Mouse (Mus musculus): ENCODE data around the gene Prkcz. TPM values are rescaled to one million over a fixed set of nuclear protein-coding genes. Genes with fewer than 3 reads are reported as not detected.

Gene Prkcz
- polyA plus RNA-seq, 1 experiment from 2014 or later, result 9.2 TPM

DNA sequence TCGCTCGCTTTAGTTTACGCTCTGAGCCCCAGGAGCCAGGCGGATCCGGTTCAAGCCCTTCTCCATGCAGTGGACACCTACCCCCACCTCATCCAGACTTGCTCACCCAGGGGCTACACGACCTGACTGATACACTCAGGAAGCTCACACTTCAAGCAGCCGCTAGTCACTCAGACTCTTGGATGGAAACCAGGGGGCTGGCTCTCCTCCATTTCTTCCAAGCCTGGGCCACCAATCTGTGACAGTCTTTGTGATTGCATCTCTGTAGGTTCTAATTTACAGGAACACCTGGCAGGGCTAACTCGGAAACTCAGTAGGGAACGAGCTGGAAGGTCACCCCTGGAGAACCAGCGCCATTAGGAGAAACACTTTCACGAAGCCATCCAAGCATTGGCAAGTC is 73.4 kb downstream of the Prkcz start:
- H3K4me1 ChIP-seq, result peaks cover 46% of the 10 kb centered on the region
- 0 out of 2 replicates have a peak overlapping the region, but pooled peaks have one; percentile 8 for H3K27ac ChIP-seq
- ATAC-seq (ENCODE audit: low FRiP score, low read depth), result no peak
- no peaks in the 10 kb centered on the region for H3K36me3 ChIP-seq
- H3K9ac ChIP-seq, result no peak overlapping the region
- no peaks in the 10 kb centered on the region for H3K9me3 ChIP-seq
- no peak overlapping the region for H3K4me3 ChIP-seq
- no peak overlapping the region for H3K4me2 ChIP-seq (replicated peaks)
- WGBS, result 80% methylated on average over 11 of the region's 11 CpGs
- H3K27me3 ChIP-seq, result no peaks in the 10 kb centered on the region

- Histone ChIP-seq H3K27ac (peak overlapping the region; percentile 61; the same call in 1 of the 2 replicates), H3K4me2 (replicated peaks) (no peak overlapping the region), H3K9ac (no peak overlapping the region), H3K9me3 (no peaks in the 10 kb centered on the region), H3K4me1 (peaks cover 62% of the 10 kb centered on the region), H3K4me3 (no peak overlapping the region), H3K36me3 (no peaks in the 10 kb centered on the region), H3K27me3 (no peaks in the 10 kb centered on the region)
- ATAC-seq (ENCODE audit: low FRiP score, low read depth), result no peak
- WGBS, result 92% methylated on average over 4 of the region's 4 CpGs
Observed at GRCm38 (mm10) chr4:155286090-155286489, 75.1 kb downstream of the Prkcz start.

- H3K4me2 ChIP-seq (replicated peaks), result 0 out of 2 replicates have a peak overlapping the region, but pooled peaks have one; percentile 63
- ATAC-seq (ENCODE audit: low FRiP score, low read depth), result no peak
- no peak overlapping the region for H3K9ac ChIP-seq
Observed at GRCm38 (mm10) chr4:155284521-155285379, 76.4 kb downstream of the Prkcz start.

GRCm38 (mm10) chr4:155283585-155283984 is 77.6 kb downstream of the Prkcz start:
- Histone ChIP-seq H3K9ac (peak overlapping the region; percentile 56; the same call in 1 of the 2 replicates), H3K27me3 (no peaks in the 10 kb centered on the region), H3K9me3 (no peaks in the 10 kb centered on the region), H3K4me3 (peak overlapping the region; percentile 31), H3K4me2 (replicated peaks) (peak overlapping the region; percentile 63), H3K36me3 (no peaks in the 10 kb centered on the region), H3K27ac (peak overlapping the region; percentile 100), H3K4me1 (peaks cover 82% of the 10 kb centered on the region)
- ATAC-seq (ENCODE audit: low FRiP score, low read depth), result peak; percentile 58
- WGBS, result 16% methylated on average over 9 of the region's 9 CpGs

More at GRCm38 (mm10) chr4:155284521-155285379, 76.4 kb downstream of the Prkcz start:
- H3K4me1 ChIP-seq, result peaks cover 76% of the 10 kb centered on the region
- H3K27ac ChIP-seq, result peak overlapping the region; percentile 100
- WGBS, result 20% methylated on average over 15 of the region's 15 CpGs
- H3K36me3 ChIP-seq, result no peaks in the 10 kb centered on the region
- H3K9me3 ChIP-seq, result no peaks in the 10 kb centered on the region
- H3K27me3 ChIP-seq, result no peaks in the 10 kb centered on the region
- H3K4me3 ChIP-seq, result no peak overlapping the region

DNA sequence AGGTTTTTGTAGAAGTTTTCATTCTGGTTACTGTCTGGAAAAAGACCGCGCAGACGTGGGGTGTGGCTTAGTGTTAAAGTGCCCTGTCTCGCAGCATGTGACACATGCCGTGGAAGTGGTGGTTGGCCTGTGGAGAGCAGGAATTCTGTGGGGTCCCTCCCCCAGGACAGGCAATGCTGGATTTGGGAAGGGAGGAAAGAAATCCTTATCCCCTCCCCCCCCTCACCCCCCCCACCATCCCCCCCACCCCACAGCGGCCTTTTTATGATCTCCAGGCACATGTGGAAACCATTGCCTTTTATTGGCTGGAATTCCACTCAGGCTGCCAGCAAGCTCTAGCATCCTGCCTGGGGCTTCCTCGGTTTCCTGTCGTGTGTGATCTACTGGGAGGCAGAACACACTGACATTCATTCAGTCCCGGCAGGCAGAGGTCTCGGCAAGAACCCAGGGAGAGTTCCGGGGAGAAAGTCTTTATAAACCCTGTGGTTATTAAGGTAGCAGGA is 78.1 kb downstream of the Prkcz start:
- peak; percentile 90 for ATAC-seq (ENCODE audit: low FRiP score, low read depth)
- Histone ChIP-seq H3K4me3 (peak overlapping the region; percentile 31), H3K27ac (peak overlapping the region; percentile 100), H3K9ac (peak overlapping the region; percentile 56; the same call in 1 of the 2 replicates), H3K27me3 (no peaks in the 10 kb centered on the region), H3K4me1 (peaks cover 87% of the 10 kb centered on the region), H3K4me2 (replicated peaks) (peak overlapping the region; percentile 63), H3K36me3 (no peaks in the 10 kb centered on the region), H3K9me3 (no peaks in the 10 kb centered on the region)
- 2% methylated on average over 11 of the region's 11 CpGs for whole genome bisulfite sequencing

- 10% methylated on average over 6 of the region's 6 CpGs for WGBS
- H3K9ac ChIP-seq, result no peak overlapping the region
- no peak overlapping the region for H3K4me3 ChIP-seq
- H3K27ac ChIP-seq, result peak overlapping the region; percentile 100
- peak overlapping the region; percentile 63 for H3K4me2 ChIP-seq (replicated peaks)
- H3K27me3 ChIP-seq, result no peaks in the 10 kb centered on the region
- no peaks in the 10 kb centered on the region for H3K36me3 ChIP-seq
- peak; percentile 5; the same call in 1 of the 2 replicates for ATAC-seq (ENCODE audit: low FRiP score, low read depth)
- no peaks in the 10 kb centered on the region for H3K9me3 ChIP-seq
- peaks cover 85% of the 10 kb centered on the region for H3K4me1 ChIP-seq
Observed at GRCm38 (mm10) chr4:155282231-155282630, 78.9 kb downstream of the Prkcz start.

DNA sequence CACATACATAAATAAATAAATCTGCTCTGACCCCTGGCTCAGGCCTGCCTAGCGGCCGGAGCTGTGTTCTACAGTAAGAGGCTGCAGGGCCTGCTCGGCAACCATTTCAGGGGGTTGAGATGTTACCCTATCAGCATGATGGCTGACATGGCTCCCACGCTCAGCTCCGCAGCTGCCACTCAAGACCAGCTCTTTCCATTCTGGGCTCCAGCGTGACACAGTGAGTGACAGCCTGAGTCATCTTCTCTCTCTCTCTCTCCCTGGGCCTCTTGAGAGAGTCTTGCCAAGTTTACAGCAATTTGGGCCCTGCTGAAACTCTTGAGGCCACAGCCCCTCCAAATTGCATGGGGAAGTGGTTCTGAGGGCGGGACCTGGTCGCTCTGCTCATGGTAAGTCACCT is 79.5 kb downstream of the Prkcz start:
- Histone ChIP-seq H3K27me3 (no peaks in the 10 kb centered on the region), H3K27ac (peak overlapping the region; percentile 100), H3K4me1 (peaks cover 83% of the 10 kb centered on the region), H3K9ac (no peak overlapping the region; the same call in 1 of the 2 replicates), H3K36me3 (no peaks in the 10 kb centered on the region), H3K4me3 (no peak overlapping the region), H3K4me2 (replicated peaks) (peak overlapping the region; percentile 63; the same call in 1 of the 2 replicates), H3K9me3 (no peaks in the 10 kb centered on the region)
- WGBS, result 87% methylated on average over 8 of the region's 8 CpGs
- no peak for ATAC-seq (ENCODE audit: low FRiP score, low read depth)

GRCm38 (mm10) chr4:155281227-155281626 is 79.9 kb downstream of the Prkcz start:
- no peak overlapping the region for H3K4me3 ChIP-seq
- no peak overlapping the region for H3K9ac ChIP-seq
- H3K27ac ChIP-seq, result peak overlapping the region; percentile 100; the same call in 1 of the 2 replicates
- ATAC-seq (ENCODE audit: low FRiP score, low read depth), result no peak
- H3K4me2 ChIP-seq (replicated peaks), result no peak overlapping the region
- no peaks in the 10 kb centered on the region for H3K27me3 ChIP-seq
- no peaks in the 10 kb centered on the region for H3K36me3 ChIP-seq
- H3K9me3 ChIP-seq, result no peaks in the 10 kb centered on the region
- peaks cover 81% of the 10 kb centered on the region for H3K4me1 ChIP-seq
- 88% methylated on average over 2 of the region's 2 CpGs for WGBS

GRCm38 (mm10) chr4:155280768-155281121 is 80.4 kb downstream of the Prkcz start:
- H3K27ac ChIP-seq, result peak overlapping the region; percentile 100; the same call in 1 of the 2 replicates
- no peaks in the 10 kb centered on the region for H3K36me3 ChIP-seq
- H3K27me3 ChIP-seq, result no peaks in the 10 kb centered on the region
- H3K9me3 ChIP-seq, result no peaks in the 10 kb centered on the region
- H3K4me1 ChIP-seq, result peaks cover 81% of the 10 kb centered on the region
- WGBS, result 80% methylated on average over 1 of the region's 1 CpGs
- no peak overlapping the region for H3K4me3 ChIP-seq
- H3K4me2 ChIP-seq (replicated peaks), result no peak overlapping the region
- ATAC-seq (ENCODE audit: low FRiP score, low read depth), result no peak
- no peak overlapping the region for H3K9ac ChIP-seq

GRCm38 (mm10) chr4:155279926-155280767 is 81.0 kb downstream of the Prkcz start:
- no peak overlapping the region for H3K9ac ChIP-seq
- peaks cover 81% of the 10 kb centered on the region for H3K4me1 ChIP-seq
- H3K27ac ChIP-seq, result 0 out of 2 replicates have a peak overlapping the region, but pooled peaks have one; percentile 15
- H3K9me3 ChIP-seq, result no peaks in the 10 kb centered on the region
- H3K4me2 ChIP-seq (replicated peaks), result no peak overlapping the region
- H3K27me3 ChIP-seq, result no peaks in the 10 kb centered on the region
- WGBS, result 65% methylated on average over 16 of the region's 16 CpGs
- ATAC-seq (ENCODE audit: low FRiP score, low read depth), result no peak
- H3K4me3 ChIP-seq, result no peak overlapping the region
- no peaks in the 10 kb centered on the region for H3K36me3 ChIP-seq

DNA sequence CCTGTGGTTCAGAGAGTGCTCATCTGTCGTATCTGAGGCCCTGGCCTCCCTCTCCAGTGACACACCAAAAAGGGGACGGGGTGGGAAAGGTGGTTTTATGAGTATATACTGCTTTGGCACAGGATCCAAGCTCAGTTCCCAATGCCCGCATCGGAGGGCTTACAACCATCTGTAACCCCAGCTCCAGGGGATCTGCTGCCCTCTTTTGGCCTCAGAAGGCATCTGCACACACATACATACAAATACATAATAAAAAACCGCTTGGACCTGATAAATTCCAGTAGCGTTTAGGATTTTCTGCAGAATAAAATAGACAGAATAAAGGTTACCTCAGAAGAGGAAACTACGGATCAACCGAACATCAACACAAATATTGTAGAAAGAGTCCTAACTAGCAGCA is 82.1 kb downstream of the Prkcz start:
- Histone ChIP-seq H3K9ac (no peak overlapping the region), H3K27me3 (no peaks in the 10 kb centered on the region), H3K4me2 (replicated peaks) (no peak overlapping the region), H3K36me3 (no peaks in the 10 kb centered on the region), H3K4me1 (peaks cover 81% of the 10 kb centered on the region), H3K4me3 (no peak overlapping the region), H3K27ac (peak overlapping the region; percentile 76; the same call in 1 of the 2 replicates), H3K9me3 (no peaks in the 10 kb centered on the region)
- no peak for ATAC-seq (ENCODE audit: low FRiP score, low read depth)
- WGBS, result 84% methylated on average over 8 of the region's 8 CpGs
